Mouse (Mus musculus): ENCODE results near the gene Olfr463. TPM values are rescaled to one million over a fixed set of nuclear protein-coding genes. Genes with fewer than 3 reads are reported as not detected.

The Olfr463 gene
- polyA plus RNA-seq, 1 experiment, result not detected

- Histone ChIP-seq H3K27me3 (ENCODE audit: control insufficient read depth, insufficient read depth, low read length) (no peaks in the 10 kb centered on the region), H3K4me1 (replicated peaks; ENCODE audit: control insufficient read depth, insufficient read depth, low read length) (no peaks in the 10 kb centered on the region), H3K4me3 (ENCODE audit: control insufficient read depth, insufficient read depth, low read length) (no peak overlapping the region), H3K27ac (ENCODE audit: control insufficient read depth, insufficient read depth, low read length) (no peak overlapping the region), H3K36me3 (ENCODE audit: control insufficient read depth, insufficient read depth, low read length) (no peaks in the 10 kb centered on the region)
- WGBS, result 82% methylated on average over 3 of the region's 3 CpGs
- DNase-seq, result no peak
- no peak for TF ChIP-seq CTCF (IDR thresholded peaks at IDR 0.05; ENCODE audit: borderline replicate concordance, control insufficient read depth, extremely low read depth, insufficient read depth, low read length, poor library complexity)
These were observed 7.1 kb upstream of the Olfr463 start for GRCm38 (mm10) chr11:87904331-87904730.

GRCm38 (mm10) chr11:87892168-87892567 is 5.0 kb downstream of the Olfr463 start, which contains the start of gene Olfr462:
Gene Olfr462, minus strand, starts transcription at chr11:87892268.
- 95% methylated on average over 6 of the region's 6 CpGs for WGBS
- Histone ChIP-seq H3K36me3 (ENCODE audit: control insufficient read depth, insufficient read depth, low read length) (no peaks in the 10 kb centered on the region), H3K27me3 (ENCODE audit: control insufficient read depth, insufficient read depth, low read length) (no peaks in the 10 kb centered on the region), H3K4me1 (replicated peaks; ENCODE audit: control insufficient read depth, insufficient read depth, low read length) (no peaks in the 10 kb centered on the region), H3K27ac (ENCODE audit: control insufficient read depth, insufficient read depth, low read length) (no peak within 1 kb of the TSS), H3K4me3 (ENCODE audit: control insufficient read depth, insufficient read depth, low read length) (no peak within 1 kb of the TSS)
- TF ChIP-seq POLR2A (IDR thresholded peaks at IDR 0.05; ENCODE audit: control insufficient read depth, extremely low read depth, insufficient read depth, low read length, poor library complexity) (no peak), CTCF (IDR thresholded peaks at IDR 0.05; ENCODE audit: borderline replicate concordance, control insufficient read depth, extremely low read depth, insufficient read depth, low read length, poor library complexity) (no peak)
- DNase-seq, result no peak

- Histone ChIP-seq H3K27me3 (ENCODE audit: control insufficient read depth, insufficient read depth, low read length) (no peaks in the 10 kb centered on the region), H3K4me1 (replicated peaks; ENCODE audit: control insufficient read depth, insufficient read depth, low read length) (no peaks in the 10 kb centered on the region), H3K36me3 (ENCODE audit: control insufficient read depth, insufficient read depth, low read length) (no peaks in the 10 kb centered on the region), H3K27ac (ENCODE audit: control insufficient read depth, insufficient read depth, low read length) (no peak overlapping the region), H3K4me3 (ENCODE audit: control insufficient read depth, insufficient read depth, low read length) (no peak overlapping the region)
- no peak for TF ChIP-seq CTCF (IDR thresholded peaks at IDR 0.05; ENCODE audit: borderline replicate concordance, control insufficient read depth, extremely low read depth, insufficient read depth, low read length, poor library complexity)
- TF ChIP-seq POLR2A (IDR thresholded peaks at IDR 0.05; ENCODE audit: control insufficient read depth, extremely low read depth, insufficient read depth, low read length, poor library complexity), result no peak
- 88% methylated on average over 5 of the region's 5 CpGs for WGBS
- DNase-seq, result no peak
These were observed 12.3 kb downstream of the Olfr463 start for GRCm38 (mm10) chr11:87884856-87885255.

- no peak for TF ChIP-seq CTCF (IDR thresholded peaks at IDR 0.05; ENCODE audit: borderline replicate concordance, control insufficient read depth, extremely low read depth, insufficient read depth, low read length, poor library complexity)
- no peak overlapping the region for H3K4me3 ChIP-seq (ENCODE audit: control insufficient read depth, insufficient read depth, low read length)
- H3K27me3 ChIP-seq (ENCODE audit: control insufficient read depth, insufficient read depth, low read length), result no peaks in the 10 kb centered on the region
- H3K27ac ChIP-seq (ENCODE audit: control insufficient read depth, insufficient read depth, low read length), result no peak overlapping the region
- no peaks in the 10 kb centered on the region for H3K36me3 ChIP-seq (ENCODE audit: control insufficient read depth, insufficient read depth, low read length)
- DNase-seq, result peak; percentile 5
- H3K4me1 ChIP-seq (replicated peaks; ENCODE audit: control insufficient read depth, insufficient read depth, low read length), result no peaks in the 10 kb centered on the region
- WGBS, result 44% methylated on average over 5 of the region's 5 CpGs
These were observed 13.7 kb downstream of the Olfr463 start for GRCm38 (mm10) chr11:87883493-87883892.

- H3K36me3 ChIP-seq (ENCODE audit: control insufficient read depth, insufficient read depth, low read length), result no peaks in the 10 kb centered on the region
- no peaks in the 10 kb centered on the region for H3K4me1 ChIP-seq (replicated peaks; ENCODE audit: control insufficient read depth, insufficient read depth, low read length)
- 77% methylated on average over 4 of the region's 4 CpGs for WGBS
- H3K27me3 ChIP-seq (ENCODE audit: control insufficient read depth, insufficient read depth, low read length), result no peaks in the 10 kb centered on the region
- no peak overlapping the region for H3K27ac ChIP-seq (ENCODE audit: control insufficient read depth, insufficient read depth, low read length)
- TF ChIP-seq POLR2A (IDR thresholded peaks at IDR 0.05; ENCODE audit: control insufficient read depth, extremely low read depth, insufficient read depth, low read length, poor library complexity), result no peak
- no peak for TF ChIP-seq CTCF (IDR thresholded peaks at IDR 0.05; ENCODE audit: borderline replicate concordance, control insufficient read depth, extremely low read depth, insufficient read depth, low read length, poor library complexity)
- no peak overlapping the region for H3K4me3 ChIP-seq (ENCODE audit: control insufficient read depth, insufficient read depth, low read length)
- DNase-seq, result no peak
These were observed 15.5 kb downstream of the Olfr463 start for GRCm38 (mm10) chr11:87881714-87882113.

- no peak for TF ChIP-seq POLR2A (IDR thresholded peaks at IDR 0.05; ENCODE audit: control insufficient read depth, extremely low read depth, insufficient read depth, low read length, poor library complexity)
- no peak for TF ChIP-seq CTCF (IDR thresholded peaks at IDR 0.05; ENCODE audit: borderline replicate concordance, control insufficient read depth, extremely low read depth, insufficient read depth, low read length, poor library complexity)
- no peaks in the 10 kb centered on the region for H3K4me1 ChIP-seq (replicated peaks; ENCODE audit: control insufficient read depth, insufficient read depth, low read length)
- no peaks in the 10 kb centered on the region for H3K27me3 ChIP-seq (ENCODE audit: control insufficient read depth, insufficient read depth, low read length)
- WGBS, result 81% methylated on average over 9 of the region's 9 CpGs
- no peaks in the 10 kb centered on the region for H3K36me3 ChIP-seq (ENCODE audit: control insufficient read depth, insufficient read depth, low read length)
- DNase-seq, result no peak
- H3K27ac ChIP-seq (ENCODE audit: control insufficient read depth, insufficient read depth, low read length), result no peak overlapping the region
- H3K4me3 ChIP-seq (ENCODE audit: control insufficient read depth, insufficient read depth, low read length), result no peak overlapping the region
These were observed 17.4 kb downstream of the Olfr463 start for GRCm38 (mm10) chr11:87879826-87880225.

GRCm38 (mm10) chr11:87875436-87875835 is 21.8 kb downstream of the Olfr463 start, which contains the start of gene Epx:
Gene Epx, minus strand, starts transcription at chr11:87875536.
- Histone ChIP-seq H3K36me3 (ENCODE audit: control insufficient read depth, insufficient read depth, low read length) (no peaks in the 10 kb centered on the region), H3K4me3 (ENCODE audit: control insufficient read depth, insufficient read depth, low read length) (no peak within 1 kb of the TSS), H3K27ac (ENCODE audit: control insufficient read depth, insufficient read depth, low read length) (no peak within 1 kb of the TSS), H3K27me3 (ENCODE audit: control insufficient read depth, insufficient read depth, low read length) (no peaks in the 10 kb centered on the region; the same call in 1 of the 2 replicates), H3K4me1 (replicated peaks; ENCODE audit: control insufficient read depth, insufficient read depth, low read length) (no peaks in the 10 kb centered on the region)
- TF ChIP-seq CTCF (IDR thresholded peaks at IDR 0.05; ENCODE audit: borderline replicate concordance, control insufficient read depth, extremely low read depth, insufficient read depth, low read length, poor library complexity) (no peak), POLR2A (IDR thresholded peaks at IDR 0.05; ENCODE audit: control insufficient read depth, extremely low read depth, insufficient read depth, low read length, poor library complexity) (no peak)
- no peak for DNase-seq
- WGBS, result 85% methylated on average over 6 of the region's 6 CpGs
